Mouse (Mus musculus) lung, embryonic 16.5 days (tissue): Measurements from ENCODE around the gene Hypk. TPM values are rescaled to one million over a fixed set of nuclear protein-coding genes. Genes with fewer than 3 reads are reported as not detected.

ENCODE experiments used
- ATAC-seq: fragments of 200-750 bp; cut with Nextera tagmentation; 2 replicates; pipeline ENCODE4 v1.8.0; 2017; ENCODE audit warnings: low read depth, mild to moderate bottlenecking, moderate library complexity
- H3K27ac ChIP-seq: fragments of 300-500 bp; sonication (generic); 2 replicates; pipeline ENCODE4 v1.5.1; 2014; ENCODE audit warnings: mild to moderate bottlenecking, control low read depth, low read length
- H3K27me3 ChIP-seq: fragments of 300-500 bp; sonication (generic); 2 replicates; pipeline ENCODE4 v1.6.1; 2014; ENCODE audit warnings: low read depth, low read length, mixed read lengths; ENCODE audit not compliant: control insufficient read depth, insufficient read depth
- H3K36me3 ChIP-seq: fragments of 300-500 bp; sonication (generic); 2 replicates; pipeline ENCODE4 v1.6.1; 2014; ENCODE audit warnings: low read length; ENCODE audit not compliant: control insufficient read depth, insufficient read depth
- H3K4me1 ChIP-seq: fragments of 300-500 bp; sonication (generic); replicated peaks from 2 replicates; pipeline ENCODE4 v1.6.1; 2014; ENCODE audit warnings: low read length, mixed read lengths; ENCODE audit not compliant: control insufficient read depth, insufficient read depth
- H3K4me2 ChIP-seq: fragments of 300-500 bp; sonication (generic); 2 replicates; pipeline ENCODE4 v1.6.1; 2014; ENCODE audit warnings: low read depth, low read length, control low read depth
- H3K4me3 ChIP-seq: fragments of 300-500 bp; sonication (generic); 2 replicates; pipeline ENCODE4 v1.5.1; 2014; ENCODE audit warnings: mild to moderate bottlenecking, low read length, control low read depth
- H3K9ac ChIP-seq: fragments of 300-500 bp; sonication (generic); 2 replicates; pipeline ENCODE4 v1.6.1; 2014; ENCODE audit warnings: low read length, control low read depth
- H3K9me3 ChIP-seq: fragments of 300-500 bp; sonication (generic); 2 replicates; pipeline ENCODE4 v1.6.1; 2016; ENCODE audit warnings: low read length; ENCODE audit not compliant: control insufficient read depth
- WGBS: fragments of 180-500 bp; shearing (Covaris S2); extraction: QIAGEN DNeasy Blood & Tissue Kit; methylation state at CpG from one replicate; pipeline ENCODE4 v1.1.7; 2014; 5-methylcytosine and 5-hydroxymethylcytosine counted together
- polyA plus RNA-seq: library from polyadenylated mRNA; unstranded; fragments of >200 nt; fragmentation: Nextera tagmentation; extraction: Ambion mirVana; gene quantifications from 2 replicates; pipeline ENCODE4 v1.2.1, GENCODE M21; 2015

Gene Hypk
- polyA plus RNA-seq: 96.5 and 104 TPM in 2 replicates

DNA sequence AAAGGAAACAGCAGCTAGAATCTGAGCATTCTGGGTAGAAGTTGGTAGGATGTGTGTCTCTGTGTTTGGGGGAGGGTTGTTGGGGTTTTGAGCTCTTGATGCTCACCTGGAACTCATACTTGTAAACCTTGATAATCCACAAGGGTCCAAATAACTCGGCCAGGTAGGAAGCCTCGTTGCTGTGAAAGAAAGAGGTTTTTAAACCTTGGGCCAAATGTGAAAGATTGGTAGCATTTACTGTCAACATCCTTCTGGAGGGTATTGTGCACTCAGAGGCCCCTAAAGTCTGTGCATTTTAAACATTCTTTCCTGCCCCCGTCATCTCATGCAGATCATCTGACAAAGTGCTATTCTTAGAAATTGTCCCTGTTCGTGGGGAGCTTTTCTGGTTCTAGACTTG lies at the start of gene Hypk:
Hypk (plus strand) TSS at position 301 of the 400 bp plus-strand sequence.
- H3K27ac ChIP-seq: no peak within 1 kb of the TSS
- 54% methylated on average over 4 of the region's 4 CpGs for WGBS
- no peak within 1 kb of the TSS for H3K4me3 ChIP-seq
- H3K9ac ChIP-seq: no peak within 1 kb of the TSS
- no peak within 1 kb of the TSS for H3K4me2 ChIP-seq
- no peaks in the 10 kb centered on the region for H3K27me3 ChIP-seq
- H3K9me3 ChIP-seq: no peaks in the 10 kb centered on the region
- H3K36me3 ChIP-seq: peaks cover 5% of the 10 kb centered on the region; the same call in 1 of the 2 replicates
- no peak for ATAC-seq
- peaks cover 27% of the 10 kb centered on the region for H3K4me1 ChIP-seq

DNA sequence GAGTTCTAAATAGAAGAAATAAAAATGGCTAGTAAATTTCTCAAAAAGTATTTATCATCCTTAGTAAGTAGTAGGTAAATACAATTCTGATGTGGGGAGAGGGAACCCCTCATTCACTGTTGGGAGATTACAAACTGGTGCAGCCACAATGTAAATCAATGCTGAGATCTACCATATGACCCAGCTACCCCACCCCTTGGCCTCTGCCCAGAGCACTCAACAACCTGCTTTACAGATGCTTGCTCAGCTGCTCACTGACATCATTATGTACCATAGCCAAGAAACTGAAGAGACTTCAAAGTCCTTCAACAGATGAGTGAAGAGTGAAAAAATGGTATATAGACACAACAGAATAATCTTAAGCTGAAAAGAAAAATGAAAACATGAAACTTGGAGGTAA lies 49.8 kb upstream of the Hypk start:
- no peak overlapping the region for H3K4me3 ChIP-seq
- H3K4me2 ChIP-seq: no peak overlapping the region
- no peaks in the 10 kb centered on the region for H3K36me3 ChIP-seq
- no peaks in the 10 kb centered on the region for H3K4me1 ChIP-seq
- H3K9me3 ChIP-seq: no peaks in the 10 kb centered on the region
- no peaks in the 10 kb centered on the region for H3K27me3 ChIP-seq
- no peak for ATAC-seq
- no peak overlapping the region for H3K27ac ChIP-seq
- H3K9ac ChIP-seq: no peak overlapping the region

GRCm38 (mm10) chr2:121408160-121408559 lies 44.9 kb upstream of the Hypk start:
- H3K9ac ChIP-seq: no peak overlapping the region
- H3K4me2 ChIP-seq: no peak overlapping the region
- 32% methylated on average over 4 of the region's 4 CpGs for WGBS
- no peaks in the 10 kb centered on the region for H3K9me3 ChIP-seq
- no peak for ATAC-seq
- H3K27me3 ChIP-seq: no peaks in the 10 kb centered on the region
- no peak overlapping the region for H3K4me3 ChIP-seq
- H3K4me1 ChIP-seq: peaks cover 4% of the 10 kb centered on the region; the same call in 1 of the 2 replicates
- no peak overlapping the region for H3K27ac ChIP-seq
- no peaks in the 10 kb centered on the region for H3K36me3 ChIP-seq

DNA sequence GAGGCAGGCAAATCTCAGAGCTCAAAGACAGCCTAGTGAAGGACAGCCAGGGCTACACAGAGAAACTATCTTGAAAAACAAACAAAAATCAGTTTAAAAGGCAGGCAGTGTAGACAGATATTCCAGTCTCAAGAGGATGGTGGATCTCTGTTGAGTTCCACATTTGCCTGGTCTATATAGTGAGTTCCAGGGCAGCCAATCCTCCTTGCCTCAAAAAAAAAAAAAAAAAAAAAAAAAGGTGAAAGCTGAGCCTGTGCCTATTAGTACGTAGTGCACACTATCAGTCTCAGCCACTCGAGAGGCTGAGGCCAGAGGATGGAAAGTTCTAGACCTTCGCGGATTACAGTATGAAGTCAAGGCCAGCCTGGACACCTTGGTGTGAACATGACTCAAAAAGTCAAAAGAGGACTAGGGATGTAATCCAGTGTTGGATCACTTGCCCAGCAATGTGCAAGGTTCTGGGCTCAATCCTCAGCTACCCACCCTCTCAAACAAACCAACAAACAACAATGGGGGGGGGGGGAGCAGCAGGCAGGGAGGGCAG lies 40.2 kb upstream of the Hypk start:
- H3K4me1 ChIP-seq: peaks cover 17% of the 10 kb centered on the region; the same call in 1 of the 2 replicates
- H3K9me3 ChIP-seq: no peaks in the 10 kb centered on the region
- peak overlapping the region; percentile 95 for H3K27ac ChIP-seq
- H3K9ac ChIP-seq: peak overlapping the region; percentile 79
- H3K4me2 ChIP-seq: peak overlapping the region; percentile 69
- H3K36me3 ChIP-seq: peaks cover 2% of the 10 kb centered on the region; the same call in 1 of the 2 replicates
- WGBS: 4% methylated on average over 4 of the region's 4 CpGs
- peak; percentile 0; the same call in 1 of the 2 replicates for ATAC-seq
- H3K27me3 ChIP-seq: no peaks in the 10 kb centered on the region
- H3K4me3 ChIP-seq: peak overlapping the region; percentile 84

DNA sequence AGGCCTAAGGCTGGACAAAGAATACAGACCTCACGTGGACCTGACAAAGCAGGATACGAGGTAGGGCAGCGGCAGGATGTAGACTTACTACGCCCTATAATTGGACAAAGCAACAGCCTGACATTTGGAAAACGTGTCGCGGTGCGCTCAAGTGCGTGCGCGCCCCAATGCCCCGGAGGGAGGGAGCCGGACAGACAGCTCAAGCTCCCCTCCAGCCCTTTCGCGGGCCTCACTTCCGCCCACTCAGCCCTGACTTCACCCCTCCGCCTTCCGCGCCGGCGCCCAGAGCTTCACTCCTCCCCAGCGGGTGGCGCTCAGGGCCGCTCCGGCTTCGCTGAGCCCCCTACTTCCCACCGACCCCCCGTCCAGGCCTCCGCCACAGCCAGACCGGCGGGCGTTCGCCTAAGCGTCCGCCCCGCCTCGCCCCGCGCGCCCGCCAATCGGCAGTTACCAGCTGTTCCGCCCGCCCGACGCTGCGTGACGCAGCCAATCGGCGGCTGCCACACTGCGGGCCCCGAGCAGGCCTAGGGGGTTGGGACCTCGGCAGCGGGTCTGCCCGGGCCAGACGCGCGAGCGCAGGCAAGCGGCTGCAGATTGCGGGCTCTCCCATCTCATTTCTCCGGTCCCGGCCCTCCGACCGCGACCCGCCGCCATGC lies 39.6 kb upstream of the Hypk start, which contains the start of the genes Pdia3 and Catsper2:
Pdia3 (plus strand) TSS at position 389 of the 656 bp plus-strand sequence.
Catsper2 (minus strand) TSS at position 406 of the 656 bp plus-strand sequence.
- no peaks in the 10 kb centered on the region for H3K9me3 ChIP-seq
- peaks cover 2% of the 10 kb centered on the region; the same call in 1 of the 2 replicates for H3K36me3 ChIP-seq
- under 1% methylated on average over 65 of the region's 68 CpGs for WGBS
- H3K4me3 ChIP-seq: peak within 1 kb of the TSS; percentile 84
- ATAC-seq: peak; percentile 99
- peak within 1 kb of the TSS; percentile 96 for H3K27ac ChIP-seq
- H3K27me3 ChIP-seq: no peaks in the 10 kb centered on the region
- peaks cover 17% of the 10 kb centered on the region for H3K4me1 ChIP-seq
- H3K4me2 ChIP-seq: peak within 1 kb of the TSS; percentile 70
- H3K9ac ChIP-seq: peak within 1 kb of the TSS; percentile 97

GRCm38 (mm10) chr2:121414139-121414685 lies 38.9 kb upstream of the Hypk start:
- peaks cover 19% of the 10 kb centered on the region for H3K4me1 ChIP-seq
- peak overlapping the region; percentile 97 for H3K9ac ChIP-seq
- H3K36me3 ChIP-seq: peaks cover 2% of the 10 kb centered on the region; the same call in 1 of the 2 replicates
- peak overlapping the region; percentile 70 for H3K4me2 ChIP-seq
- H3K27me3 ChIP-seq: no peaks in the 10 kb centered on the region
- ATAC-seq: peak; percentile 51
- 0% methylated on average over 32 of the region's 32 CpGs for WGBS
- no peaks in the 10 kb centered on the region for H3K9me3 ChIP-seq
- peak overlapping the region; percentile 84 for H3K4me3 ChIP-seq
- peak overlapping the region; percentile 96 for H3K27ac ChIP-seq

DNA sequence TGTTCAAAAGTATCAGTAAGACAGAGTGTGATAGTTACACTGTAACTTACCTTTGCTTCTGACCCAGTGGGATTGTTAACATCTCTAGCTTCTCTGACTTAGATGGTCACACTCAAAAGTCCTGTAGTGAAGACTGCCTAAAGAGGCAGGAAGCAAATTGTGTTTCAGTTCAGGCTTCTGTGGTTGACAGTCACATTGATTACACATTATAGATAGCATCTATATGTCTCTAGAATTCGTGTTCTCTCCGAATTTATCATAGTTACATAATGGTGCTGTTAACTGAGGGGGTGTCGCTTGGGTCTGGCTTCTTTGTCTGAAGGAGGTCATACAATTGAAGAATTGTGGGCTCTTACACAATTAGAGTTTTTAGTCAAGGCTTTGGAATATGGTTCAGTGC lies 38.0 kb upstream of the Hypk start:
- Histone ChIP-seq H3K27ac (no peak overlapping the region), H3K27me3 (no peaks in the 10 kb centered on the region), H3K4me3 (peak overlapping the region; percentile 84), H3K9ac (peak overlapping the region; percentile 63), H3K4me1 (peaks cover 19% of the 10 kb centered on the region), H3K36me3 (peaks cover 6% of the 10 kb centered on the region), H3K9me3 (no peaks in the 10 kb centered on the region), H3K4me2 (peak overlapping the region; percentile 70)
- ATAC-seq: no peak
- 29% methylated on average over 3 of the region's 3 CpGs for WGBS

DNA sequence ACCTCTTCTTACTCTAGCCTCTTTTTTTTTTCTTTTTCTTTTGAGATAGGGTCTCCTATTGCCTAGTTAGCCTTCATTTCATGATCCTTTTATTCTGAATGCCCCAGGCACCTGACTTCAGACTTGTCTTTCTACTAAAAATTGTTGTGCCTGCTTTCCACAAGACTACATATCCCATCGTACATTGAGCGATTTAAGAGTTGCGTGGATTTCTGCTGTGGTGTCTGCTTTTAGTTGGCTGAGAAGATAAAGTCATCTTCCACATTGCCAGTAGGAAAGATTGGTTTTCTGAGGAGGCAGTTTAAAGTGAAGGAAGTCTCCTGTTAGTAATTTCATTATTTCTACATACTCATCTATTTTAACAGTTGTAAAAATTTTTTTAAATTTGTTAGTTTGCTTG lies 37.5 kb upstream of the Hypk start:
- Histone ChIP-seq H3K4me2 (peak overlapping the region; percentile 70), H3K9me3 (no peaks in the 10 kb centered on the region), H3K9ac (peak overlapping the region; percentile 63), H3K27me3 (no peaks in the 10 kb centered on the region), H3K27ac (no peak overlapping the region), H3K4me1 (peaks cover 19% of the 10 kb centered on the region), H3K4me3 (peak overlapping the region; percentile 84), H3K36me3 (peaks cover 6% of the 10 kb centered on the region)
- no peak for ATAC-seq
- 61% methylated on average over 3 of the region's 3 CpGs for WGBS

GRCm38 (mm10) chr2:121416356-121416755 lies 36.7 kb upstream of the Hypk start:
- H3K9me3 ChIP-seq: no peaks in the 10 kb centered on the region
- peaks cover 19% of the 10 kb centered on the region for H3K4me1 ChIP-seq
- no peak overlapping the region for H3K9ac ChIP-seq
- H3K36me3 ChIP-seq: peaks cover 11% of the 10 kb centered on the region
- H3K27me3 ChIP-seq: no peaks in the 10 kb centered on the region
- no peak overlapping the region; the same call in 1 of the 2 replicates for H3K4me2 ChIP-seq
- 83% methylated on average over 6 of the region's 6 CpGs for WGBS
- ATAC-seq: no peak
- no peak overlapping the region for H3K4me3 ChIP-seq
- H3K27ac ChIP-seq: no peak overlapping the region
